Mouse (Mus musculus) megakaryocyte, embryonic 14.5 days (primary cell): ENCODE data around the gene Cab39l. TPM values are rescaled to one million over a fixed set of nuclear protein-coding genes. Genes with fewer than 3 reads are reported as not detected.

Experiments
- H3K27me3 ChIP-seq: replicated peaks from 2 replicates; pipeline ENCODE3; 2012; ENCODE audit warnings: inconsistent platforms
- H3K36me3 ChIP-seq: replicated peaks from 2 replicates; pipeline ENCODE3; 2012; ENCODE audit warnings: low read length, inconsistent platforms, mixed read lengths
- H3K4me1 ChIP-seq: 2 replicates; pipeline ENCODE4 v1.6.1; 2012; ENCODE audit warnings: inconsistent platforms
- H3K4me3 ChIP-seq: replicated peaks from 2 replicates; pipeline ENCODE3; 2012; ENCODE audit warnings: moderate library complexity, mild to moderate bottlenecking, inconsistent platforms
- H3K9me3 ChIP-seq: 2 replicates; pipeline ENCODE4 v1.6.1; 2012; ENCODE audit warnings: inconsistent platforms
- FLI1 ChIP-seq: IDR thresholded peaks from 2 replicates; pipeline ENCODE4 v1.6.1; 2012; ENCODE audit warnings: low read length, inconsistent platforms, mixed read lengths
- GATA1 ChIP-seq: IDR thresholded peaks from 3 replicates; pipeline ENCODE4 v1.6.1; 2012; ENCODE audit warnings: mixed read lengths, low read length, inconsistent platforms, borderline replicate concordance
- polyA plus RNA-seq: library from polyadenylated mRNA; stranded (reverse); fragments of >175 nt; gene quantifications from 2 replicates; pipeline ENCODE4 v1.2.3, GENCODE M21; 2012; ENCODE audit warnings: low replicate concordance; ENCODE audit not compliant: insufficient read depth

Cab39l gene
- polyA plus RNA-seq, 1 experiment, result 2.5 TPM

DNA sequence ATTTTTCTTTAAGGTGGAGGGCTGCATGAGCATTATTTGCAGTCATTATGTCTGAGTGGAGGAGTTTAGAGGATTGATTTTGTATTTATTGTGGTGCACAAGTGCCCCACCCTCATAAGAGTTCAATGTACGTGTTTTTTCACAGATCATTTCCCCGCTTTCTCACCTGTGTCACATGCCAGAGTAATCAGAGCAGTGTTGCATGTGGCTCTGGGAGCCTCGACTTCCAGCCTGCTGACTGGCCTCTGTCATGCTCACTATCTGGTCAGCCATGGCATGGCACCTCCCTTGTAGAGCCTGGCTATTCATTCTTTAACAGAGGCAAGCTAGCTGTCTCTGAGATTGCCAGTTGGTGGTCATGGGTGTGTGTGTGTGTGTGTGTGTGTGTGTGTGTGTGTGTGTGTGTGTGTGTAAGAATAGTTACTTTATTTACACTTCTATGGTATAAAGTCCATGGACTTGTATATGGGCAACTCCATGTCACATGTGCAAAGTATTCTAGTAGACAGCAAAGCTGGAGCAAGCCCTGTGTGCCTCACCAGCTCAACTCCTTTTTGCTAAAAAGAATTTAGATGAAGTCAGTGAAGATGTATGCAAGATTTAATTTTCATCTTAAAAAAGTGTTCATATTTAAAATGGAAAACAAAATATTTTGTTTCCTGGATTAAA lies 102.5 kb downstream of the Cab39l start:
- Histone ChIP-seq H3K27me3 (no peaks in the 10 kb centered on the region), H3K4me1 (no peaks in the 10 kb centered on the region), H3K4me3 (no peak overlapping the region), H3K9me3 (no peaks in the 10 kb centered on the region), H3K36me3 (peaks cover 87% of the 10 kb centered on the region)
- TF ChIP-seq FLI1, result no peak
- no peak for TF ChIP-seq GATA1

DNA sequence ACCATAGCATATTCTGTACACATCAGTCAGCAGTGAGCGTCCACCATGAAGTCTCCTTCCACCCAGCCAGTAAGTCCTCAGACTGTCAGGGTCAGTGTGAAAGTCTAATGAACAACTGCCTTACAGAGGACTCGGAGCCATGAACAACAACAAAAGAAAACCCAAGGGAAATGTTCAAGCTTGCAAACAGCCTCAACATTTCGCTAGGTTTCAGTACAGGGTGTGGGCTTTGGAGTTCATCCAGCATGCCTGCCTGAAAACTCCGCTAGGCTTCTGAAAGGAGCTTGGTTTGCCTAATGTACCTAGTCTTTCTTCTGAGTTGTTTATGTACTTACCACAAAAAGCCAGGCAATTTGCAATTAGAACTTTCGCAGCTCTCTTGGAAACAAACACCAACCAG lies 103.2 kb downstream of the Cab39l start:
- no peak overlapping the region for H3K4me3 ChIP-seq
- H3K36me3 ChIP-seq, result peaks cover 90% of the 10 kb centered on the region
- H3K4me1 ChIP-seq, result no peaks in the 10 kb centered on the region
- H3K27me3 ChIP-seq, result no peaks in the 10 kb centered on the region
- TF ChIP-seq GATA1 (no peak), FLI1 (no peak)
- no peaks in the 10 kb centered on the region for H3K9me3 ChIP-seq

DNA sequence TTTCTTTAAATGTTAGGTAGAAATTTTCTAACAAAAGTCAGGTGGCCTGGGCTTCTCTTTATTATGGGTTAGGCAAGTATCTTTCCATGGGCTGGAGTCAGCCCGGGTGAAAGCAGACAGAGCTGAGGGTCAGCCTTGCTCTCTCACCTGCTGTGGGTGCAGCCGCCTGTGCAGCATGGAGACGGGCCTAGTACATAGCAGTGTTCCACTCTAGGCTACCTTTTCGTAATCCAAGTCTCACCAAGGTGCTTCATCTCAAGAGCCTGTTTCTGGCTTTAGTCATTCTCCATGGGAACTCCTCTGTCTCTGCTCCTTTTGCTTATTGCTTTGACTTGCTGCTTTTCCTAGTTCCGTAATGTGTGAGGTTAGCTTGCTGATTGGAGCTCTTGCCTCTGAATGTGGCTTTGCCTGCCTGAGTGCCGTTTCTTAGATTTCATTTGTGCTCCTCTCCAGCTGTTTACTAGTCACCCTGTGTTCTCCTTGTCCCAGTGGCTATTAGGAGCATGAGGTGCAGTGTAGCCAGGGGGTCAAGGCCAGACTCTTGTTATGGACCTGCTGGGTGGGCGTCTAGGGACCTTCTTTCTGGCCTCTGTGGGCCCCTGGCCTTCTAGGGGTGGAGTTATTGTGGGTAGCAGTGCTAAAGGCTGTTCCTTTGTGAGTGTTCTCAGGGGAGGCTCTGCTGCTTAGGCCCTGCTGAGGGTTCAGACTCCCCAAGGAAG lies 105.5 kb downstream of the Cab39l start:
- Histone ChIP-seq H3K4me1 (0 out of 2 replicates have a peak, but pooled peaks cover 4% of the 10 kb centered on the region), H3K9me3 (no peaks in the 10 kb centered on the region), H3K36me3 (peaks cover 86% of the 10 kb centered on the region), H3K4me3 (no peak overlapping the region), H3K27me3 (no peaks in the 10 kb centered on the region)
- no peak for TF ChIP-seq FLI1
- TF ChIP-seq GATA1, result no peak

DNA sequence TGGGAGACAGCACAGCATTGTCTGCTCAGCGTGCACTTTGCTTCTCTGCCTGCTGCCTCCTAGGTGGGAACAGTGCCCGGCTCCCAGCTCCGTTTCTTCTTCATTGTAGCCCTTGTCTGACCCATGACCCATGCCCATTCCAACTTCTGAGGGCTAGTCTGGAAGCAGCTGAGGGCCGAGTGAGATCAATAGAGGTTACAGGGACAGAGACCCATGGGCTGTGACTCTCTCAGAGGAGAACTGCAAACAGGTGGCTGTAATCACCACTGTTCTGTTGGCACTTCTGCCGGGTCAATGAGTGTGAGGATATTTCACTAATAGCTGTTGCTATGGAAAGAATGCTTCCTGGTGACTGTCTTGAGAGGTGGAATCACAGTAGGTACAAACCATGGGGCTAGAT lies 106.8 kb downstream of the Cab39l start:
- Histone ChIP-seq H3K27me3 (no peaks in the 10 kb centered on the region), H3K9me3 (no peaks in the 10 kb centered on the region), H3K4me1 (peaks cover 5% of the 10 kb centered on the region), H3K4me3 (no peak overlapping the region), H3K36me3 (peaks cover 78% of the 10 kb centered on the region)
- TF ChIP-seq GATA1 (no peak), FLI1 (no peak)

DNA sequence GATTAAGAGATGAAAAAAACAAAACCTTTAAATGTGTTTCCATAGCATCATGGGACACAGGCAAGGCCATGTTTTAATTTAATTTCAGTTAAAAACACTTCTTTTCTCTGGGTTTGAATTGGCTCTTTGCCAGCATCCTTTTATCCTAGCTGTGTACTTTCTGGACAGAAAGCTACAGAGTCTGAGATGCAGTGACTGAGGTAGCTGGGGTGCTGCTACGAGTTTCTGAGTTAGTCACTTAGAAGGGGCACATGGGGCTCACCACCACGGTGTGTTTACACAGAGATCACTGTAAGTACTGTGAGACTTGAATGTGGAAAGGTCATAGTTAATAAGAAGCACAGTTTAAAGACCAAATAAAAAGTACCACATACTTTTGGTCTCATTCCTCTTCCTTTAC lies 107.8 kb downstream of the Cab39l start:
- Histone ChIP-seq H3K27me3 (no peaks in the 10 kb centered on the region), H3K4me1 (peaks cover 15% of the 10 kb centered on the region), H3K9me3 (no peaks in the 10 kb centered on the region), H3K4me3 (no peak overlapping the region), H3K36me3 (peaks cover 70% of the 10 kb centered on the region)
- TF ChIP-seq FLI1 (no peak), GATA1 (no peak)

DNA sequence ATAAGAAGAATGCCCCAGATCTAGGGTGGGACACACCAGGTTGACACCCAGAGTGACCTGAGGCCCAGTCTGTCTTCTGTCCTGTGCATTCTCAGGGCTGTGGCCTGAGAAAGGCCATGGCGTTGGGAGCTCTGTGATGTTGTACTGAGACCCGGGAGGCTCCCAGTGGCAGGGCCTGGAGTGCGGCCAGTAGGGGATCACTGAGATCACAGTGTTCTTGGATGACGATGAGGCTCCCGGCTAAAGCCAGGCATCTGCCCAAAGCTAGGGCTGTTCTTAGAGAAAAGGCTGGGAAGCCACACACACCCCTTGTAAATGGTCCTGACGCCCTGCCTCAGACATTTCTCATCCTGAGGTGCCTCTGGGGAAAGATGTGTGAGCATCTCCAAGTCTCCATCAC lies 108.3 kb downstream of the Cab39l start:
- peaks cover 17% of the 10 kb centered on the region for H3K4me1 ChIP-seq
- no peaks in the 10 kb centered on the region for H3K9me3 ChIP-seq
- TF ChIP-seq FLI1, result no peak
- no peak for TF ChIP-seq GATA1
- no peak overlapping the region for H3K4me3 ChIP-seq
- no peaks in the 10 kb centered on the region for H3K27me3 ChIP-seq
- peaks cover 66% of the 10 kb centered on the region for H3K36me3 ChIP-seq

DNA sequence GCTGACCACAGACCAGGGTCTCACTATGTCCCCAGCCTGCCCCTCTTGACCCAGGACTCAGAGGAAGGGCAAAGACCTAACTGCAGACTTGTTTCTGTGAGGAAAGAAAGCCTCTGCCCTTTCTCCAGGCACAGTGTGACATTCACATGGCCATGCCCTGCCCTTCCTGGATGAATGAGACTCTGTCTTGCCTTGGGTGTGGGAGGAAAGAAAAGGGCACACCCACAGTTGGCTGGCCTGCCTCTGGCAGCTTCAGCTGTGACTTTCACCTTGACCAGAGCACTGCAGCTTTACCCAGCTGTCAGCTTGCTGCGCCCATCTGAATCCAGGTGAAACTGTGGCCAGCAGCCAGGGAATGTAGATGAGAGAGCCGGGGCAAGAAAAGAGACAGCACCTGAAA lies 110.1 kb downstream of the Cab39l start:
- Histone ChIP-seq H3K36me3 (peaks cover 53% of the 10 kb centered on the region), H3K9me3 (no peaks in the 10 kb centered on the region), H3K4me1 (peaks cover 33% of the 10 kb centered on the region), H3K4me3 (no peak overlapping the region), H3K27me3 (no peaks in the 10 kb centered on the region)
- TF ChIP-seq FLI1 (no peak), GATA1 (no peak)

DNA sequence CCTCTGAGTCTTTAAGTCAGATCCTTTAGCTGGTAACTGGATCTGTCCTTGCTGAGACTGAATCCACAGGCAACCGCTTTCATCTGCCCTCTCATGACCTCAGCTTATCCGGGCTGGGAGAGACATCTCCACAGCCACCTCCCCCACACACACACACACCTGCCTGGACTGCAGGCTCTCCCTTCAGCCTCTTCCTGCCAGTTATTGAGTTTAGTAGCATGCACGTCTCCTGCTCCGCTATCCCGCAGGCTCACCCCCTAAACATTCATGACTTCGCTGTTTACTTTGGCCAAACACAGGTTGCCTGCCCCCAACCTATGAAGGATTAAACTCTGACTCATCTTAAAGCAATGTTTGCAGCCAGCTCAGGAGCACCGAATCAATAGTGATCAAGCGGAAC lies 111.2 kb downstream of the Cab39l start:
- Histone ChIP-seq H3K9me3 (no peaks in the 10 kb centered on the region), H3K4me1 (peaks cover 44% of the 10 kb centered on the region), H3K36me3 (peaks cover 41% of the 10 kb centered on the region), H3K4me3 (no peak overlapping the region), H3K27me3 (no peaks in the 10 kb centered on the region)
- no peak for TF ChIP-seq FLI1

DNA sequence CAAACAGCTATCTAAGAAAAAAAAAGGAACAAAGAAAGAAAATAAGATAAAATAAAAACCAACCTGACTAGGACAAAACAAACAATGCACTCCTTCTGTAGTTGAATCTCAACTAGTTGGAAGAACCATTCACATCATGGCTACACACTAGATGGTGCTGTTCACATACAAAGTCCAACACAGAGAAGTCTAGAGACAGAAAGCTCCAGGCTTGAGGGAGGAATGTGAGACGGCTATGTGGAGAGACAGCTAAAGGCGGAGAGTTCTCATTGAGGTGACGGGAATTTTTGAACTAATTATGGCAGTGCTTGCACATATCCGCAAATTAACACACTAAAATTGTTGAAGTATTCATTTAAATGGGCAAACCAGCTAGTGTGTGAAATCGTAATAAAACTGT lies 113.3 kb downstream of the Cab39l start:
- peaks cover 21% of the 10 kb centered on the region for H3K36me3 ChIP-seq
- H3K4me3 ChIP-seq, result no peak overlapping the region
- H3K9me3 ChIP-seq, result no peaks in the 10 kb centered on the region
- peaks cover 54% of the 10 kb centered on the region for H3K4me1 ChIP-seq
- no peaks in the 10 kb centered on the region for H3K27me3 ChIP-seq
- TF ChIP-seq GATA1 (no peak), FLI1 (no peak)

DNA sequence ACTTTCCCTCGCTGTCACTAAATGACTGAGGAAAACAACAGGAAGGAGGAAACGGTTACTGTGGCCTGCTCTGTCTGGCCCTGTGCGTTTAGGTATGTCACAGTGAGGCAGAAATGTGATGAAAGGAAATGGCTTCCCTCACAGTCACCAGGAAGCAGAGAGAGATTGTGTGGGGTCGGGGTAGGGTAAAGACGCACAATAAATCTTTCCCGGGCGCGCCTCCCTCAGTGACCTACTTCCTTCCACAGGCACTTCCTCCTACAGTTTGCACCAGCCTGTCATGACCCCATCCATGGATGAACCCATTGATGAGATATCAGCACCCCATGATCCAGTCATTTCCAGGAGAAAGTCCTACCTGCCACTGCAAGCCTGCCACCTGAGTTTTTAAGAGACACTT lies 114.2 kb downstream of the Cab39l start:
- no peaks in the 10 kb centered on the region for H3K9me3 ChIP-seq
- H3K4me3 ChIP-seq, result no peak overlapping the region
- no peak for TF ChIP-seq GATA1
- no peak for TF ChIP-seq FLI1
- H3K4me1 ChIP-seq, result peaks cover 59% of the 10 kb centered on the region
- H3K36me3 ChIP-seq, result peaks cover 11% of the 10 kb centered on the region
- no peaks in the 10 kb centered on the region for H3K27me3 ChIP-seq
